In genomic region chr5:90621726-90622125, GRCm38 (mm10) we compare ENCODE assay signal across 25 mouse cellular contexts. TPM values are rescaled to one million over a fixed set of nuclear protein-coding genes. Genes with fewer than 3 reads are reported as not detected.
A peak's percentile ranks its signal among the peaks of the same experiment; 100 is the strongest.
DNase-seq lines count a peak whose midpoint lies in the region; ATAC-seq and TF ChIP-seq lines count a peak whose summit lies in the region.
"Had no signal": no experiment of that assay in that cellular context is flagged by ENCODE, and none has a peak within 500 bp of the region (broad histone marks: within the 10 kb centered on the region; RNA-seq: fewer than 3 reads in every experiment).

No protein-coding gene starts in this region.

- H3K27me3 ChIP-seq in CH12.LX (replicated peaks) = no peaks in the 10 kb centered on the region
- no peaks in the 10 kb centered on the region for H3K27me3 ChIP-seq in intestine, embryonic 15.5 days (replicated peaks)
- H3K27me3 ChIP-seq in stomach, embryonic 16.5 days (ENCODE audit: control insufficient read depth, insufficient read depth, low read length) = no peaks in the 10 kb centered on the region
- no peaks in the 10 kb centered on the region for H3K27me3 ChIP-seq in midbrain, embryonic 15.5 days (replicated peaks)
- H3K27me3 ChIP-seq: embryonic facial prominence, embryonic 13.5 days; forebrain, embryonic 13.5 days; heart, embryonic 13.5 days; hindbrain, embryonic 12.5 days; Patski had no signal

- H3K27ac ChIP-seq in CH12.LX (ENCODE audit: insufficient read depth, low read depth) = no peak overlapping the region
- no peak overlapping the region for H3K27ac ChIP-seq in intestine, embryonic 15.5 days
- H3K27ac ChIP-seq in stomach, embryonic 16.5 days (ENCODE audit: low read length) = no peak overlapping the region
- H3K27ac ChIP-seq in midbrain, embryonic 15.5 days = no peak overlapping the region
- H3K27ac ChIP-seq: embryonic facial prominence, embryonic 13.5 days; forebrain, embryonic 13.5 days; heart, embryonic 13.5 days; hindbrain, embryonic 12.5 days had no signal

- in situ Hi-C loops in CH12.LX (cut with MboI; ENCODE audit: low pct_ligation_motif_present, low pct_unique_long_range_greater_than_20kb, low sequenced_read_pairs) = loop anchor here (25.0 kb wide), 1 partner anchor 409 kb away; the partner anchor contains the start of gene Cox18

- H3K79me2 ChIP-seq in CH12.LX (replicated peaks; ENCODE audit: control insufficient read depth, extremely low read depth, insufficient read depth, poor library complexity, severe bottlenecking) = no peaks in the 10 kb centered on the region

- dilution Hi-C loops in CH12.LX (cut with MboI; ENCODE audit: extremely low pct_ligation_motif_present, extremely low pct_unique_long_range_greater_than_20kb, low sequenced_read_pairs) = no loop called here

- peaks cover 8% of the 10 kb centered on the region for H3K9me3 ChIP-seq in CH12.LX (replicated peaks; ENCODE audit: low read length)
- H3K9me3 ChIP-seq in intestine, embryonic 15.5 days = no peaks in the 10 kb centered on the region
- H3K9me3 ChIP-seq in stomach, embryonic 16.5 days (replicated peaks; ENCODE audit: control insufficient read depth, low read length) = no peaks in the 10 kb centered on the region
- no peaks in the 10 kb centered on the region for H3K9me3 ChIP-seq in midbrain, embryonic 15.5 days
- H3K9me3 ChIP-seq: embryonic facial prominence, embryonic 13.5 days; forebrain, embryonic 13.5 days; heart, embryonic 13.5 days; hindbrain, embryonic 12.5 days had no signal

- peak; percentile 96 for ATAC-seq in intestine, embryonic 15.5 days
- peak; percentile 72; the same call in 1 of the 2 replicates for ATAC-seq in stomach, embryonic 16.5 days (ENCODE audit: insufficient read depth, low FRiP score)
- no peak for ATAC-seq in midbrain, embryonic 15.5 days (replicated peaks)
- ATAC-seq: activated CD4-positive, CD25-positive, alpha-beta regulatory T cell, adult 4 months; forebrain, embryonic 13.5 days; forebrain, postnatal 0 days; hindbrain, embryonic 16.5 days; inflammation-experienced regulatory T-cells, adult 6 months; Patski had no signal

- no peak for TF ChIP-seq RAD21 in CH12.LX (IDR thresholded peaks at IDR 0.05; ENCODE audit: low read depth, low read length)

- H3K36me3 ChIP-seq in CH12.LX (replicated peaks in 1 of 2; ENCODE audit: control insufficient read depth in 1 of 2, insufficient read depth in 1 of 2, low read length in 1 of 2) = peaks cover 15 to 38% of the 10 kb centered on the region in 2 experiments
- H3K36me3 ChIP-seq in intestine, embryonic 15.5 days = no peaks in the 10 kb centered on the region
- no peaks in the 10 kb centered on the region for H3K36me3 ChIP-seq in stomach, embryonic 16.5 days (ENCODE audit: control insufficient read depth, insufficient read depth, low read length)
- no peaks in the 10 kb centered on the region for H3K36me3 ChIP-seq in midbrain, embryonic 15.5 days (replicated peaks)
- H3K36me3 ChIP-seq: embryonic facial prominence, embryonic 13.5 days; heart, embryonic 13.5 days; hindbrain, embryonic 12.5 days had no signal

- TF ChIP-seq CTCF in CH12.LX (conservative IDR thresholded peaks at IDR 0.05 in 1 of 2, IDR thresholded peaks at IDR 0.05 in 1 of 2; ENCODE audit: low read depth in 2 of 2, low read length in 2 of 2) = no peak

- no peak overlapping the region for H3K9ac ChIP-seq in CH12.LX (ENCODE audit: insufficient read depth, low read depth)
- no peak overlapping the region for H3K9ac ChIP-seq in intestine, embryonic 15.5 days
- no peak overlapping the region for H3K9ac ChIP-seq in stomach, embryonic 16.5 days (ENCODE audit: low read length)
- H3K9ac ChIP-seq in midbrain, embryonic 15.5 days = no peak overlapping the region
- H3K9ac ChIP-seq: embryonic facial prominence, embryonic 13.5 days; forebrain, embryonic 13.5 days; forebrain, postnatal 0 days; heart, embryonic 13.5 days; hindbrain, embryonic 12.5 days had no signal

- H3K4me1 ChIP-seq in CH12.LX (ENCODE audit: control insufficient read depth in 1 of 2, insufficient read depth in 2 of 2) = peaks cover 12 to 62% of the 10 kb centered on the region in 2 experiments
- H3K4me1 ChIP-seq in intestine, embryonic 15.5 days (replicated peaks) = no peaks in the 10 kb centered on the region
- no peaks in the 10 kb centered on the region for H3K4me1 ChIP-seq in stomach, embryonic 16.5 days (ENCODE audit: control insufficient read depth, insufficient read depth, low read length)
- peaks cover 3% of the 10 kb centered on the region; the same call in 1 of the 2 replicates for H3K4me1 ChIP-seq in midbrain, embryonic 15.5 days
- H3K4me1 ChIP-seq: forebrain, embryonic 13.5 days; heart, embryonic 13.5 days; hindbrain, embryonic 12.5 days had no signal

- DNase-seq in 3134 (ENCODE audit: extremely low read depth, insufficient read length, low spot score) (peak; percentile 52), CH12.LX (ENCODE audit: extremely low read depth) (peak; percentile 83)
- DNase-seq in spleen, postnatal 36 days (ENCODE audit: low spot score in 2 of 2) = no peak
- DNase-seq in thymus, adult 18-20 months = no peak
- DNase-seq: adrenal gland, postnatal 14 days; B cell, adult 2 months; cerebellum, adult 18-20 months; cerebellum, adult 9-11 months; cerebellum, postnatal 36 days; forebrain, postnatal 0 days; gastrocnemius, postnatal 14 days; heart, adult 11 months; heart, postnatal 4 days had no signal

- 85% methylated on average over 6 of the region's 6 CpGs for WGBS in intestine, embryonic 15.5 days
- WGBS in stomach, embryonic 16.5 days = 86% methylated on average over 6 of the region's 6 CpGs
- WGBS in midbrain, embryonic 15.5 days = 94% methylated on average over 6 of the region's 6 CpGs

- H3K4me2 ChIP-seq in CH12.LX (ENCODE audit: insufficient read depth, low read depth, poor library complexity, severe bottlenecking) = no peak overlapping the region
- no peak overlapping the region for H3K4me2 ChIP-seq in intestine, embryonic 15.5 days (replicated peaks)
- H3K4me2 ChIP-seq in stomach, embryonic 16.5 days (ENCODE audit: low read depth, low read length) = no peak overlapping the region
- no peak overlapping the region for H3K4me2 ChIP-seq in midbrain, embryonic 15.5 days
- H3K4me2 ChIP-seq: embryonic facial prominence, embryonic 13.5 days; forebrain, embryonic 13.5 days; heart, embryonic 13.5 days; hindbrain, embryonic 12.5 days had no signal

- no peak overlapping the region for H3K4me3 ChIP-seq in CH12.LX (replicated peaks in 1 of 3; ENCODE audit: low read depth in 2 of 3, low read length in 2 of 3, poor library complexity in 1 of 3)
- H3K4me3 ChIP-seq in intestine, embryonic 15.5 days (replicated peaks) = no peak overlapping the region
- H3K4me3 ChIP-seq in stomach, embryonic 16.5 days (replicated peaks; ENCODE audit: low read length) = no peak overlapping the region
- H3K4me3 ChIP-seq in midbrain, embryonic 15.5 days = no peak overlapping the region
- H3K4me3 ChIP-seq: embryonic facial prominence, embryonic 13.5 days; forebrain, embryonic 13.5 days; heart, embryonic 13.5 days; hindbrain, embryonic 12.5 days had no signal

- TF ChIP-seq EP300 in CH12.LX (IDR thresholded peaks at IDR 0.05; ENCODE audit: low read length) = no peak; the same call in 1 of the 2 replicates

- TF ChIP-seq POLR2A in CH12.LX (IDR thresholded peaks at IDR 0.05; ENCODE audit: low read depth, low read length) = no peak

TF ChIP-seq in CH12.LX, 34 proteins besides CTCF, POLR2A, EP300 and RAD21:
- TF ChIP-seq ETS1 (conservative IDR thresholded peaks at IDR 0.05; ENCODE audit: low read depth, low read length) (peak; percentile 70), NELFE (IDR thresholded peaks at IDR 0.05; ENCODE audit: low read depth, low read length) (no peak), CHD1 (IDR thresholded peaks at IDR 0.05; ENCODE audit: low read depth, low read length) (no peak), POLR2AphosphoS2 (IDR thresholded peaks at IDR 0.05; ENCODE audit: low read depth, low read length) (no peak), TCF12 (IDR thresholded peaks at IDR 0.05; ENCODE audit: low read depth, low read length) (0 out of 2 replicates have a peak, but pooled peaks have one; percentile 20), MAZ (IDR thresholded peaks at IDR 0.05; ENCODE audit: low read depth, low read length) (no peak), MYC (IDR thresholded peaks at IDR 0.05; ENCODE audit: low read depth, low read length) (0 out of 2 replicates have a peak, but pooled peaks have one; percentile 48), RCOR1 (conservative IDR thresholded peaks at IDR 0.05; ENCODE audit: low read depth, low read length) (no peak), MEF2A (IDR thresholded peaks at IDR 0.05; ENCODE audit: borderline replicate concordance, low read depth, low read length) (peak; percentile 27; the same call in 1 of the 2 replicates), BHLHE40 (IDR thresholded peaks at IDR 0.05; ENCODE audit: low read depth, low read length) (peak; percentile 51)

RNA-seq across cellular contexts. Expression of gene Rassf6, which starts 18.7 kb away (rescaled TPM):
- total RNA-seq in CH12.LX (2012; rRNA removed) = 11.8 and 15.1 TPM in 2 replicates
- total RNA-seq in CH12.LX (2014; rRNA removed) = 24.5 and 26.3 TPM in 2 replicates
- polyA plus RNA-seq in CH12.LX (2012; ENCODE audit: insufficient read length, low read depth) = 18.3 and 22.4 TPM in 2 replicates
- polyA plus RNA-seq in intestine, embryonic 15.5 days (2015; fragmentation: Nextera tagmentation; extraction: Ambion mirVana) = 26.9 and 29.0 TPM in 2 replicates
- polyA plus RNA-seq in stomach, embryonic 16.5 days (2015; fragmentation: Nextera tagmentation; extraction: Ambion mirVana) = 10.3 and 12.3 TPM in 2 replicates
- 1.4 and 1.8 TPM in 2 replicates for polyA plus RNA-seq in midbrain, embryonic 15.5 days (2015; fragmentation: Nextera tagmentation; extraction: Ambion mirVana)
- total RNA-seq: gastrocnemius, adult 18-20 months; gastrocnemius, postnatal 14 days had no signal
- polyA plus RNA-seq: forebrain, embryonic 13.5 days had no signal

Comparison
In these comparisons a context has a peak if more than half of its experiments do, and no peak if none do; other contexts are left out.
1. DNase-seq: peak in 3134 (single experiment) and CH12.LX (single experiment); none in spleen, postnatal 36 days (0 of 2) and thymus, adult 18-20 months (0 of 2).